Mouse (Mus musculus): ENCODE results near the gene Cdk2ap2.
"Not testable (repeated sequence)": the region's sequence is repeated elsewhere in the genome, so short reads cannot be mapped to it uniquely, and the experiment has no call there.

Gene Cdk2ap2

DNA sequence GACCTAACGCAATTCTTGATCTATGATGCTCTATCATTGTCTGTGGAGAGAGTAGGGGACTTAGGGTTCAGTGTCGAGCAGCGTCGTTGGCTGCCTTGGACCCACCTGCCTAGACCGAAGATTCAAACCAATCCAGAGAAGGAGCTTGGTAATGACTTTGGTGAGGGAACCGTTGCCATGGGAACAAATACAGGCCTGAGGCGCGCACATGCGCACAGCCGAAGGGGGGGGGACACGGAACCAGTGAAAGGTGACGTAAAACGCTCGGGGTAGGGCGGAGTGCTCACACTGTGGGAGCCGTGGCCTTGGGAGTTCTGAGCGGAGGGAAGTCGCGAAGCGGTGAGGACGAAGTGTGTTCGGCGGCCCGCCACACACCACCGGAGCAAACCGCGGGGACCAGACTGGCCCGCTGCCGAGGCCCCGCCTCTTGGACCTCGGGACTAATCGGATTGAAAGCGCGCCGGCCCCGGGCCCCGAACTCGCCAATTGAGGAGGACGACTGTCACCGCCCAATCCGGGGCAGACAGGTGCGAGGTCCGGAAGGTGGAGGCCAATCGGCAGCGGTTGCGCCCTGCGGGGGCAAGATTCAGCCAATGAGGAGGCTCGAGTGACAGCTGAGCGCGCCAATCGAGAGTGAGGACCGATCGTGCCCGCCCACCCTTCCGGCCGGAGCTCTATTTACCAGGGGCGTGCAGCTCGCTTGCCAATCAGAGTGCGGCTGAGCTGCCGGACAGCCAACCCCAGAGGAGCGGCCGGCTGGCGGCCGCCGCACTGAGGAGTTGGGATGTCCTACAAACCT is at the start of gene Cdk2ap2:
Gene Cdk2ap2 (plus strand): TSS at position 541 of the 799 bp plus-strand sequence.
- DNase-seq (ENCODE audit: low spot score) = peak; percentile 99

DNA sequence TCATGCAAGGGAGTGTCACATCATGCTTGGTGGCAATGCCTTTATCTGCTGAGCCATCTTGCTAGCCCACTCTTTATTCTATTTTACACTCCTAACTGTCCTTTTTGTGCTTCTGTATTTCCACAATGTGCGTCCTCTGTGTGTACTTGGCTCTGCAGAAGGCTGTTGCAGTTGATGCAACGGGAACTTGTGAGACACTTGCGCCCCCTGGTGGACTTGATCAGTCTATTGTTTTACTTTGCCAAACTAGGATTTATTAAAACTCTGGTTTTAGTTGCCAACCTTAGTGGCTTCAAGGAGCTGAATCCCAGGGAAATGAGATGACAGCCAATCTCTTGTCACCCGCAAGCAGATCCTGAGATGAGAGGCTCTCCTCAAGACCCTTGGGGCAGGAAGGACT is 49.1 kb upstream of the Cdk2ap2 start:
- peak; percentile 49 for DNase-seq (ENCODE audit: low spot score)

- DNase-seq (ENCODE audit: low spot score) = not testable (repeated sequence)
Measured at GRCm38 (mm10) chr19:4049069-4049468, 47.9 kb upstream of the Cdk2ap2 start.

GRCm38 (mm10) chr19:4051016-4051415 is 46.0 kb upstream of the Cdk2ap2 start:
- no peak for DNase-seq (ENCODE audit: low spot score)

DNA sequence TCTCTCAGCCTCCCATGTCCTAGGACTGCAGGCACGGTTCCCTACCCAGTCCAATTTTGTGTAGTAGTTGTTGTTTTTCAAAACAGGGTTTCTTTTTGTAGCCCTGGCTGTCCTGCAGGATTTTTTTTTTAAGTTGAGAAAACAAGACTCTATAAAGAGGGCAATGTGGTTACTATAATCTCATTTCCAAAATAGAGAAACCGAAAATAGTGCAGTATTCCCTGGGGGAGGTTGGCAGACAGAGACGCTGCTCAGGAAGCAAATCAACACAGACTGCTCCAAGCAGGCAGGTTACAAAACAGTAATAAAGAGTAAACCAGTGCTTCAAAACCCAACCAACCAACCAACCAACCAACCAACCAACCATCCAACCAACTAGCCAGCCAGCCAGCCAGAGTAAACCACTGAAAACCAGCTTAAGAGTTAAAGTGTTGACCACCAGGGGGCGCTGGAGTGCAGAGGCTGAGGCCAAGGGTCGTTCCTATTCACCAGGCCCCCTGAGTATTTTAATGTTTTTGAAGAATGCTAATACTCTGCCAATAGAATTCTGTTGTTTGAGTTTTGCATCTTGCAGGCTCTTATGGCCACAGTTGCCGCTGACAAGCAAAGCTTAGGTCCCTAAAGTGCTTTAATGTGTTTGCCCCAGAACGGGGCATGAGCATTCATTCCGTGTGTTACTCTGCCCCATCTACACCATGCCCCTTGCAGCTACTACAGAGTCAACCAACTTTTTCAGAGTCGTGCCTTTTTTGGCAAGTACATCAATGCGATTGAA is 45.1 kb upstream of the Cdk2ap2 start:
- peak; percentile 39 for DNase-seq (ENCODE audit: low spot score)

DNA sequence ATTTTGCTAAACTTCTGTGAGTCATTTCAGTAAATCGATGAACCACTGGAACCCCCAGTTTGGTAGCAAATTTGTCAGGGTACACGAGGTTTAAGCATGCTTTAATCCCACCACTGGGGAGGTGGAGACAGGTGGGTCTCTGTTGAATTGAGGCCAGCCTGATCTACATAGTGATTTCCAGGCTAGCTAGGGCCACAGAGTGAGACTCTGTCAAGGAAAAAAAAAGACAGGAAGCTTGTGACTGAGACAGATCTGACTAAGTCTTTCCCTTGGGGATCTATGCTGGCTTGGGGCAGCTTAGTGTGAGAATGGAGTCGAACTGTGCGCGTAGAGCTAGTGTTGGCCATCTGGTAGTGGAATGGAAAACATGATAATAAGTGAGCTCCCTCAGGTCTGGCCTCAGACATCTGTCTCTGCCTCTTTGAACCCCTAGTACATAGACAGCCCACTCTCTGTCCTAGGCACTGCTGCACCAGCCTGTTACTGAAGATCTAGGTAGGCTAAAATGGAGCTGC is 44.4 kb upstream of the Cdk2ap2 start:
- no peak for DNase-seq (ENCODE audit: low spot score)

GRCm38 (mm10) chr19:4054613-4055012 is 42.4 kb upstream of the Cdk2ap2 start:
- no peak for DNase-seq (ENCODE audit: low spot score)

DNA sequence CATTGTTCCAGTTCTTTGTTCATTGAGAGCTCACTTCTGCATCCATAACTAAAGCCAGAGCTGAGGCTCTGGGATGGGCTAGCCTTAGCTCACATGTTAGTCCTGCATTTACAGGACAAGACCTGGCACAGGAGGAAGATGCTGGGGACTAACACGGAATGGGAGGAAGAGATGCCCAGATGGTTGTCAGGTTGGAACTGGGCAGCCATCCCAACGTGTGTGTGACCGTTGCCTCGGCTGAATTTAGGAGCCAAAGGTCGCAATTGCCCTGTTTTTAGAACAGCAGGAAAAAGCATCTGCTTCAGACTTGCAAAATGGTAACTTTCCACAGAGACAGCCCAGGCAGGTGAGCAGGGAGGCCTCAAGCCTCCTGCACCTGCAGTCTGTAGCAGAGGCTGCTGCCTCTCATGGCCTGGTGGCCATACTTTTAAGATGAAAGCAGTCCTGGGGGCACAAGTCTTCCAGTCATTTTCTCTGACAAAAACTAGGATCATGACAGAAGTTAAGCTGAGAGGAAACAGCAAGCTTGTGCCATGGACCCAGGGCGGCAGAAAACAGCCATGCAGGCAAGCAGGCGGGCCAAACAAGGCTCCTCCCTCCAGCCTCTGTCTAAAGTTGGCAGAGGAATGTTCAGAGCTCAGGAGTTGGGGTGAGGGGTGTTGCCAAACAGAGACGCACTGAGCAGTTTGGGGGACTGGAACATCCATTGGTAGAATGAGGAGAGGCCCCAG is 41.6 kb upstream of the Cdk2ap2 start:
- no peak for DNase-seq (ENCODE audit: low spot score)

DNA sequence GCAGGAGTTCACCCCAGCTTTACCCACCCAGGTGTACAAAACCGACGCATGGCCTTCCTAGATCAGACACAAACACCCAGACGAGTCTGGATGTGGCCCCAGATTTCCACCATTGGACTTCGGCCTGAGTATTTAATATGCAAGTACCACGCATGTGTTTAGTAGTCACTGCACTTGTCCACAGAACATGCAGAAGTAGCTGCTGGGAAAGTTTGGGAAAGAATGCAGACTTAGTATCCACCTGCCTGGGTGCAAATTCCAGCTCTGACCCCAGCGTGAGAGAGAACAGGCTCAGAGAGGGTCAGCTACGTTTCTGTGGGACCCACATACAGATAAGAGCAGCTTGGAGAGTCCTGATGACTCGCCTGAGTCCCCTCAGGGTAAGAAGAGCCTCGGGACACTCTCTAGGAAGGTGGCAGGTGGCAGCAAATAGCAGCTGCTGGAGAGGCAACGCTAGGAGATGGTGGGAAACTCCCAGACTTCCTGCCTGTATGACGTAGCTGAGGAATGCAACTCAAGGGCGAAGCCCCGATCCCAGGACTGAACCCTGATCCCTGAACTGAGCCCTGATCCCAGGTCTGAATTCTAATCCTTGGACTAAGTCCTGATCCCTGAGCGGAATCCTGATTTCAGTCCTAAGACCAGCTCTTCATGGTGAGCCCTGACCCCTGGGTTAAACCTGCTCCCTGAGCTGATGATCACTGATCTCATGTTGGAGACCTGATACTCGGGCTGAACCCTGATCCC is 40.9 kb upstream of the Cdk2ap2 start:
- no peak for DNase-seq (ENCODE audit: low spot score)

- DNase-seq (ENCODE audit: low spot score) = no peak
Measured at GRCm38 (mm10) chr19:4056727-4057126, 40.3 kb upstream of the Cdk2ap2 start.

- no peak for DNase-seq (ENCODE audit: low spot score)
Measured at GRCm38 (mm10) chr19:4057389-4057788, 39.6 kb upstream of the Cdk2ap2 start.

GRCm38 (mm10) chr19:4057962-4058361 is 39.0 kb upstream of the Cdk2ap2 start:
- DNase-seq (ENCODE audit: low spot score) = no peak

DNA sequence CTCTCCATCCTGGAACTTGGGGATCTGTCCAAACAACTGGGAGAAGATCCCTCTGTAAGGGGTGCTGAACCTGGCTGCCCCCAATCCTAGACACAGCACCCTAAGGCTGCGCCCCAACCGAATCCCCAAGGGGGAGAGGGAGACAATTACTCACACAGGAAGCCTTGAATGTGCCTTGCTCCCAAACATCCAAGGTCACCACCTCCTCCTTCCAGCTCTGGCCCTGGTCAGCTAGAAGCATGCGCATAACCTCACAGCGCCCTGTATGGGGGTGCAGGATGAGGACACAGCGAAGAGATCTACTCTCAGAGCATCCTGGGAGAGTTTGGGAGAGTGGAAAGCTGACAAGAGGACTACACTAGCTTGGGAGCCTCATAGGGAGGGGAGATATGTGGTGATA is 38.4 kb upstream of the Cdk2ap2 start:
- DNase-seq (ENCODE audit: low spot score) = no peak

- DNase-seq (ENCODE audit: low spot score) = no peak
Measured at GRCm38 (mm10) chr19:4059069-4059740, 37.8 kb upstream of the Cdk2ap2 start, which contains the start of gene Gstp3. Gene Gstp3, minus strand, starts transcription at chr19:4059569.

DNA sequence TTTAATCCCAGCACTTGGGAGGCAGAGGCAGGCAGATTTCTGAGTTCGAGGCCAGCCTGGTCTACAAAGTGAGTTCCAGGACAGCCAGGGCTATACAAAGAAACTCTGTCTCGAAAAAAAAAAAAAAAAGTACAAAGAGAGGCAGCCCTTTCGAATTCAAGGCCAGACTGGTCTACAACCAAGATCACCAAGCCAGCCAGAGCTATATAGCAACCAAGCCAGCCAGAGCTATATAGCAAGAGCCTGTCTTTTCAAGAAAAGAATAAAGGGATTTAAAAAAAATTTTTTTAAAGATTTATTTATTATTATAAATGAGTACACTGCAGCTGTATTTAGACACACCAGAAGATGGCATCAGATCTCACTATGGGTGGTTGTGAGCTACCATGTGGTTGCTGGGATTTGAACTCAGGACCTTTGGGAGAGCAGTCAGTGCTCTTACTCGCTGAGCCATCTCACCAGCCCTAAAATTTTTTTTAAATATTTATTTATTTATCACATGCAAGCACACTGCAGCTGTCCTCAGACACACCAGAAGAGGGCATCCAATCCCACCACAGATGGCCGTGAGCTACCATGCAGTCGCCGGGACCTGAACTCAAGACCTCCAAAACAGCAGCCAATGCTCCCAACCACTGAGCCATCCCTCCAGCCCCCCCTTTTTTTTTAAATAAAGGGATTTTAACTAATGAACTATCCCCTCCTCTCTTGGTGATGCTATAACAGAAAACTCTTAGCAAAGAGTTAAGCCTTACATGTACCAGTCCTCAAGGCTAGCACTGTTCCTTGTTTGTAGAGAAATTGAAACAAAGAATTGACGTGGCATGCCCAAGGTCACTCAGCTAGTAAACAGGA is 36.7 kb upstream of the Cdk2ap2 start:
- not testable (repeated sequence) for DNase-seq (ENCODE audit: low spot score)

DNA sequence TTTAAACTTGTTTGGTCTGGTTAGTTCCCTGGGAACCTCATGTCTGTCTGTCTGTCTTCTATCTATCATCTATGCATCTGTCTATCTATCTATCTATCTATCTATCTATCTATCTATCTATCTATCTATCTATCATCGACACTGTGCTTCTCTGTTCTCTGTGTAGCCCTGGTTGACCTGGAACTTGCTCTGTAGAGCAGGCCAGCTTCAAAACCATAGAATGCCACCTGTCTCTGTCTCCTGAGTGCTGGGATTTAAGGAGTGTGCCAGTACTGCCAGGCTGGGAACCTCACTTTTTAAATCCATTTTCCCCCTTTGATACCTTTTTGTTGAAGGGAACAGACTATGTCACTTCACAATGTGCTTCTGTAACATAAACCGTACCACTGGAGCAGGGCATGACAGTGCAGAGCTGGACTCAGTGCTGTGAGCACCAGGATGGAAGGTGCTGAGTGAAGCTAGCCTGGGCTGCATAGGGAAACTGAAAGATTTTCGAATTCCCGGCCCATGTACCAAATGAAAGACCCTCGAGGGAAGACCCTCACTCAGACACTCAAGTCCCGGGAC is 36.0 kb upstream of the Cdk2ap2 start:
- no peak for DNase-seq (ENCODE audit: low spot score)

GRCm38 (mm10) chr19:4063357-4063756 is 33.6 kb upstream of the Cdk2ap2 start:
- not testable (repeated sequence) for DNase-seq (ENCODE audit: low spot score)

DNA sequence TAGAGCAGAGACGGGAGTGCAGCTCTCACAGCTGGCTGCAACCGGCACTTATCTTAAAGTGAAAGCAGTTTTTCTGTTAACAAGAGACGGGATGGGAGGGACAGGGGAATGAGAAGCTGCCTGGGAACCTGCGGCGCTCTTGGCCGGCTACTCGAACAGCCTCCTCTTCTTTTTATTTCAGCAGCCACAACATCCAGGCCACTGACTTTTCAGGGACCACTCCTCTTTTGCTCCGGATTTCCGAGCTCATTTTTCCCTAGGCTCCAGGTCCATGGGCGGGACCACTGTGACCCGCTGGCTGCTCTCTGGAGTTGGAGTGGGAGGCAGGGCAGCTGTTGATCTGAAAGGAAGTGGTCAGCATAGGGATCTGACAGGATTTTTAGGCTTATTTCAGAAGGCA is 32.5 kb upstream of the Cdk2ap2 start:
- not testable (repeated sequence) for DNase-seq (ENCODE audit: low spot score)

DNA sequence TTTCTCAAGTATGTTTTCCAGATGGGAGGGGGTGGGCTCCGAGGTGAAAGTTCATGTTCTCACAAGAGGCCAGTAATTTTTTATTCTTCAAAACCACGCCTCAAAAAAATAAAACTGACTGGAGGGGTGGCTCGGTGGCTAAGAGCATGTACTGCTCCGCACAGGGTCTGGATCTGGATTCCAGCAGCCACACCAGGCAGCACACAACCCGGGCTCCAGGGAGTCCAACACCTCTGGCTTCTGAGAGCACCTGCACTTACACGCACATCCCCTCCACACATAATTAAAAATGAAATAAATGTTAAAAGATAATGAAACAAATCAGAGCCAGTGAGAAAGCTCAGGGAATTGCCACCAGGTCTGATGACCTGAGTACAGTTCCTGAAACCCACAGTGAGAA is 30.7 kb upstream of the Cdk2ap2 start:
- DNase-seq (ENCODE audit: low spot score) = no peak

DNA sequence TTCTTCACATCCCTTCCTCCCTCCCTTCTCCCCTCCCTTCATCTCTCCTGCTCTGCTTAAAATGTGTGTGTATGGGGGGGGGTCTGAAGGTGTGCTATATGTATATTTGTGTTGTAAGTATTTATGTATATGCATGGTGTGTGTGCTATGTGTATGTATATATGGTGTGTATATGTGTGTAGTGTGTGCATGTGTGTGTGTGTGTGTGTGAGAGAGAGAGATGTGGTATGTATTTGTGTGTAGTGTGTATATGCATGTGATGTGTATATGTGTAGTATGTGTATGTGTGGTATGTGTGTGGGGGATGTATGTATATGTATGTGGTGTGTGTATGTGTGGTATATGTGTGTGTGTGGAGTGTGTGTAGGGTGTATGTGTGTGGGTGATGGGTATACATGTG is 30.1 kb upstream of the Cdk2ap2 start:
- no peak for DNase-seq (ENCODE audit: low spot score)
